In genomic region chr16:13628345-13628744, GRCm38 (mm10) we compare ENCODE assay signal across 12 mouse cellular contexts. TPM values are rescaled to one million over a fixed set of nuclear protein-coding genes. Genes with fewer than 3 reads are reported as not detected.
DNase-seq lines count a peak whose midpoint lies in the region; ATAC-seq and TF ChIP-seq lines count a peak whose summit lies in the region.
"Had no signal": no experiment of that assay in that cellular context is flagged by ENCODE, and none has a peak within 500 bp of the region (broad histone marks: within the 10 kb centered on the region; RNA-seq: fewer than 3 reads in every experiment).

No protein-coding gene starts in this region.

- H3K27ac ChIP-seq in forebrain, embryonic 14.5 days (ENCODE audit: low read depth, low read length) = no peak overlapping the region
- H3K27ac ChIP-seq in forebrain, embryonic 10.5 days = no peak overlapping the region
- no peak overlapping the region for H3K27ac ChIP-seq in limb, embryonic 14.5 days (replicated peaks; ENCODE audit: low read depth, low read length)
- H3K27ac ChIP-seq in limb, embryonic 10.5 days = no peak overlapping the region
- H3K27ac ChIP-seq: embryonic facial prominence, embryonic 13.5 days; limb, embryonic 13.5 days; neural tube, embryonic 13.5 days had no signal

- ATAC-seq in forebrain, embryonic 14.5 days = no peak
- ATAC-seq in limb, embryonic 14.5 days (ENCODE audit: low FRiP score, low read depth) = no peak
- ATAC-seq in erythroid progenitor cell, adult 5-6 weeks (replicated peaks; ENCODE audit: low FRiP score, poor library complexity, severe bottlenecking) = no peak

- H3K4me1 ChIP-seq in forebrain, embryonic 14.5 days (ENCODE audit: control insufficient read depth, insufficient read depth, low read length) = no peaks in the 10 kb centered on the region
- H3K4me1 ChIP-seq in forebrain, embryonic 10.5 days = no peaks in the 10 kb centered on the region
- H3K4me1 ChIP-seq in limb, embryonic 14.5 days (ENCODE audit: control insufficient read depth, insufficient read depth, low read length) = no peaks in the 10 kb centered on the region
- no peaks in the 10 kb centered on the region for H3K4me1 ChIP-seq in limb, embryonic 10.5 days
- H3K4me1 ChIP-seq: embryonic facial prominence, embryonic 13.5 days; limb, embryonic 13.5 days; neural tube, embryonic 13.5 days had no signal

- H3K36me3 ChIP-seq in forebrain, embryonic 14.5 days (ENCODE audit: control insufficient read depth, insufficient read depth, low read length) = peaks cover 44% of the 10 kb centered on the region
- peaks cover 74% of the 10 kb centered on the region for H3K36me3 ChIP-seq in forebrain, embryonic 10.5 days (replicated peaks)
- H3K36me3 ChIP-seq in limb, embryonic 14.5 days (ENCODE audit: control insufficient read depth, insufficient read depth, low read length) = peaks cover 62% of the 10 kb centered on the region
- H3K36me3 ChIP-seq in limb, embryonic 10.5 days = peaks cover 90% of the 10 kb centered on the region

- WGBS in forebrain, embryonic 14.5 days = 45% methylated on average over 5 of the region's 5 CpGs
- WGBS in forebrain, embryonic 10.5 days = 56% methylated on average over 5 of the region's 5 CpGs
- 49% methylated on average over 5 of the region's 5 CpGs for WGBS in limb, embryonic 14.5 days
- WGBS in limb, embryonic 10.5 days = 56% methylated on average over 5 of the region's 5 CpGs

- no peak overlapping the region for H3K9ac ChIP-seq in forebrain, embryonic 14.5 days (ENCODE audit: low read length)
- H3K9ac ChIP-seq in limb, embryonic 14.5 days (ENCODE audit: low read depth, low read length, severe bottlenecking) = no peak overlapping the region
- H3K9ac ChIP-seq: embryonic facial prominence, embryonic 13.5 days; limb, embryonic 13.5 days; neural tube, embryonic 13.5 days had no signal

- no peak for TF ChIP-seq POLR2A in limb, embryonic 14.5 days (IDR thresholded peaks at IDR 0.05; ENCODE audit: borderline replicate concordance, extremely low read depth, insufficient read depth, insufficient read length)

- no peaks in the 10 kb centered on the region for H3K9me3 ChIP-seq in forebrain, embryonic 14.5 days (replicated peaks; ENCODE audit: control insufficient read depth, low read length)
- H3K9me3 ChIP-seq in forebrain, embryonic 10.5 days = no peaks in the 10 kb centered on the region
- H3K9me3 ChIP-seq in limb, embryonic 14.5 days (ENCODE audit: control insufficient read depth, low read length) = no peaks in the 10 kb centered on the region
- no peaks in the 10 kb centered on the region for H3K9me3 ChIP-seq in limb, embryonic 10.5 days (replicated peaks)
- H3K9me3 ChIP-seq: embryonic facial prominence, embryonic 13.5 days; limb, embryonic 13.5 days; neural tube, embryonic 13.5 days had no signal

- H3K4me3 ChIP-seq in forebrain, embryonic 14.5 days (ENCODE audit: low read depth, low read length) = no peak overlapping the region
- H3K4me3 ChIP-seq in forebrain, embryonic 10.5 days = no peak overlapping the region
- H3K4me3 ChIP-seq in limb, embryonic 14.5 days (replicated peaks; ENCODE audit: low read length) = no peak overlapping the region
- no peak overlapping the region for H3K4me3 ChIP-seq in limb, embryonic 10.5 days
- H3K4me3 ChIP-seq: embryonic facial prominence, embryonic 13.5 days; limb, embryonic 13.5 days; neural tube, embryonic 13.5 days had no signal

- H3K27me3 ChIP-seq in forebrain, embryonic 14.5 days (replicated peaks; ENCODE audit: control insufficient read depth, insufficient read depth, low read length) = no peaks in the 10 kb centered on the region
- H3K27me3 ChIP-seq in forebrain, embryonic 10.5 days (ENCODE audit: poor library complexity, severe bottlenecking) = no peaks in the 10 kb centered on the region
- H3K27me3 ChIP-seq in limb, embryonic 14.5 days (ENCODE audit: control insufficient read depth, insufficient read depth, low read length) = no peaks in the 10 kb centered on the region
- H3K27me3 ChIP-seq in limb, embryonic 10.5 days (ENCODE audit: low read depth, poor library complexity, severe bottlenecking) = no peaks in the 10 kb centered on the region
- H3K27me3 ChIP-seq: embryonic facial prominence, embryonic 13.5 days; limb, embryonic 13.5 days; neural tube, embryonic 13.5 days had no signal

- no peak overlapping the region for H3K4me2 ChIP-seq in forebrain, embryonic 14.5 days (ENCODE audit: low read length)
- H3K4me2 ChIP-seq in limb, embryonic 14.5 days (replicated peaks; ENCODE audit: low read depth, low read length, severe bottlenecking) = no peak overlapping the region
- H3K4me2 ChIP-seq: embryonic facial prominence, embryonic 13.5 days; limb, embryonic 13.5 days; neural tube, embryonic 13.5 days had no signal

- DNase-seq in forebrain, embryonic 14.5 days (ENCODE audit: low spot score) = peak; percentile 49
- DNase-seq in forebrain, embryonic 10.5 days (ENCODE audit: extremely low spot score, low spot score) = no peak
- peak; percentile 15 for DNase-seq in limb, embryonic 14.5 days (ENCODE audit: low spot score)
- no peak for DNase-seq in limb, embryonic 10.5 days (ENCODE audit: low spot score)
- peak; percentile 57 for DNase-seq in adipocyte (ENCODE audit: low spot score)
- DNase-seq in mesoderm, embryonic 11.5 days (ENCODE audit: low read depth, low spot score) = peak; percentile 30
- DNase-seq in frontal cortex, postnatal 10 days (ENCODE audit: low spot score in 2 of 2) = no peak
- DNase-seq: heart, postnatal 36 days had no signal

RNA-seq across cellular contexts. Expression of gene Parn, which starts 39.6 kb away (rescaled TPM):
- 33.0 and 34.4 TPM in 2 replicates for polyA plus RNA-seq in forebrain, embryonic 14.5 days (2014; fragmentation: Nextera tagmentation; extraction: Ambion mirVana)
- 46.4 and 47.9 TPM in 2 replicates for polyA plus RNA-seq in forebrain, embryonic 10.5 days (2016; fragmentation: Nextera tagmentation; extraction: Ambion mirVana)
- 23.2 and 23.5 TPM in 2 replicates for polyA plus RNA-seq in limb, embryonic 14.5 days (2012; rRNA removed)
- 39.7 and 41.1 TPM in 2 replicates for polyA plus RNA-seq in limb, embryonic 14.5 days (2014; fragmentation: Nextera tagmentation; extraction: Ambion mirVana)
- polyA plus RNA-seq in limb, embryonic 10.5 days (2016; fragmentation: Nextera tagmentation; extraction: Ambion mirVana) = 43.0 and 46.6 TPM in 2 replicates
- total RNA-seq in erythroid progenitor cell, adult 5-6 weeks (2015; ENCODE audit: low replicate concordance) = 4.2 and 5.4 TPM in 2 replicates
- total RNA-seq in erythroid progenitor cell, adult 5-6 weeks (2017; ENCODE audit: low replicate concordance) = 7.7 and 7.9 TPM in 2 replicates

RNA-seq across cellular contexts. Expression of gene Bfar, which starts 43.3 kb away (rescaled TPM):
- 43.2 and 47.5 TPM in 2 replicates for polyA plus RNA-seq in forebrain, embryonic 14.5 days (2014; fragmentation: Nextera tagmentation; extraction: Ambion mirVana)
- 35.9 and 36.2 TPM in 2 replicates for polyA plus RNA-seq in forebrain, embryonic 10.5 days (2016; fragmentation: Nextera tagmentation; extraction: Ambion mirVana)
- polyA plus RNA-seq in limb, embryonic 14.5 days (2012; rRNA removed) = 45.8 and 52.0 TPM in 2 replicates
- polyA plus RNA-seq in limb, embryonic 14.5 days (2014; fragmentation: Nextera tagmentation; extraction: Ambion mirVana) = 49.8 and 55.7 TPM in 2 replicates
- polyA plus RNA-seq in limb, embryonic 10.5 days (2016; fragmentation: Nextera tagmentation; extraction: Ambion mirVana) = 31.3 and 37.4 TPM in 2 replicates
- total RNA-seq in erythroid progenitor cell, adult 5-6 weeks (2015; ENCODE audit: low replicate concordance) = 5.0 and 7.1 TPM in 2 replicates
- 8.9 and 18.2 TPM in 2 replicates for total RNA-seq in erythroid progenitor cell, adult 5-6 weeks (2017; ENCODE audit: low replicate concordance)

RNA-seq across cellular contexts. Expression of gene 3110001I22Rik, which starts 43.4 kb away (rescaled TPM):
- polyA plus RNA-seq in forebrain, embryonic 14.5 days (2014; fragmentation: Nextera tagmentation; extraction: Ambion mirVana) = 8.5 and 8.8 TPM in 2 replicates
- 8.7 and 9.3 TPM in 2 replicates for polyA plus RNA-seq in forebrain, embryonic 10.5 days (2016; fragmentation: Nextera tagmentation; extraction: Ambion mirVana)
- 2.8 and 4.3 TPM in 2 replicates for polyA plus RNA-seq in limb, embryonic 14.5 days (2012; rRNA removed)
- 5.2 and 5.9 TPM in 2 replicates for polyA plus RNA-seq in limb, embryonic 14.5 days (2014; fragmentation: Nextera tagmentation; extraction: Ambion mirVana)
- 7.3 and 8.2 TPM in 2 replicates for polyA plus RNA-seq in limb, embryonic 10.5 days (2016; fragmentation: Nextera tagmentation; extraction: Ambion mirVana)
- total RNA-seq in erythroid progenitor cell, adult 5-6 weeks (2015; ENCODE audit: low replicate concordance) = 3.6 and 4.2 TPM in 2 replicates
- 5.7 and 10.8 TPM in 2 replicates for total RNA-seq in erythroid progenitor cell, adult 5-6 weeks (2017; ENCODE audit: low replicate concordance)

Comparison
In these comparisons a context has a peak if more than half of its experiments do, and no peak if none do; other contexts are left out.
1. DNase-seq: peak in forebrain, embryonic 14.5 days (single experiment), limb, embryonic 14.5 days (single experiment), adipocyte (single experiment) and mesoderm, embryonic 11.5 days (single experiment); none in forebrain, embryonic 10.5 days (single experiment), limb, embryonic 10.5 days (single experiment) and frontal cortex, postnatal 10 days (0 of 2).